Mouse (Mus musculus) adrenal gland, adult 18-20 months (tissue): ENCODE results near the gene Arhgef18. TPM values are rescaled to one million over a fixed set of nuclear protein-coding genes. Genes with fewer than 3 reads are reported as not detected.

Source experiments
- DNase-seq, 2 experiments: peaks; one replicate each; pipeline ENCODE4 v3.0.0; 2021 to 2022; ENCODE audit warnings: low spot score in 2 of 2
- total RNA-seq, 2 experiments: library from RNA; stranded (reverse); gene quantifications; 1 replicate in 1 of 2; 2 replicates in 1 of 2; pipeline ENCODE4 v1.2.3; 2021

Arhgef18 gene
- total RNA-seq, 2 experiments from 2014 or later: 31.0 to 34.2 TPM

GRCm38 (mm10) chr8:3394600-3394999 is 1.8 kb downstream of the Arhgef18 start:
- no peak for DNase-seq

GRCm38 (mm10) chr8:3395246-3395645 is 2.4 kb downstream of the Arhgef18 start:
- DNase-seq: no peak

- DNase-seq: no peak
Measured at GRCm38 (mm10) chr8:3397597-3397996, 4.8 kb downstream of the Arhgef18 start.

GRCm38 (mm10) chr8:3400509-3400908 is 7.7 kb downstream of the Arhgef18 start:
- no peak for DNase-seq

GRCm38 (mm10) chr8:3407417-3407816 is 14.6 kb downstream of the Arhgef18 start:
- no peak for DNase-seq

GRCm38 (mm10) chr8:3411085-3411484 is 18.3 kb downstream of the Arhgef18 start:
- no peak for DNase-seq

GRCm38 (mm10) chr8:3411901-3412301 is 19.1 kb downstream of the Arhgef18 start:
- DNase-seq: no peak

GRCm38 (mm10) chr8:3412816-3413215 is 20.0 kb downstream of the Arhgef18 start:
- no peak for DNase-seq

GRCm38 (mm10) chr8:3414639-3415190 is 21.9 kb downstream of the Arhgef18 start:
- DNase-seq: no peak

GRCm38 (mm10) chr8:3415259-3415658 is 22.5 kb downstream of the Arhgef18 start:
- no peak for DNase-seq

- DNase-seq: no peak
Measured at GRCm38 (mm10) chr8:3415661-3416060, 22.9 kb downstream of the Arhgef18 start.

GRCm38 (mm10) chr8:3416846-3417245 is 24.0 kb downstream of the Arhgef18 start:
- DNase-seq: no peak

GRCm38 (mm10) chr8:3417455-3417854 is 24.6 kb downstream of the Arhgef18 start:
- no peak for DNase-seq

- DNase-seq: no peak
Measured at GRCm38 (mm10) chr8:3418101-3418500, 25.3 kb downstream of the Arhgef18 start.

- DNase-seq: no peak
Measured at GRCm38 (mm10) chr8:3420105-3420706, 27.4 kb downstream of the Arhgef18 start.

- no peak for DNase-seq
Measured at GRCm38 (mm10) chr8:3421507-3421906, 28.7 kb downstream of the Arhgef18 start.

- no peak for DNase-seq
Measured at GRCm38 (mm10) chr8:3425217-3425616, 32.4 kb downstream of the Arhgef18 start.

- DNase-seq: no peak
Measured at GRCm38 (mm10) chr8:3426211-3426610, 33.4 kb downstream of the Arhgef18 start.

- no peak for DNase-seq
Measured at GRCm38 (mm10) chr8:3428426-3428825, 35.6 kb downstream of the Arhgef18 start.

GRCm38 (mm10) chr8:3429966-3430365 is 37.2 kb downstream of the Arhgef18 start:
- DNase-seq: peak; percentile 46 to 50

GRCm38 (mm10) chr8:3431113-3431512 is 38.3 kb downstream of the Arhgef18 start:
- DNase-seq: no peak

- no peak for DNase-seq
Measured at GRCm38 (mm10) chr8:3436492-3436891, 43.7 kb downstream of the Arhgef18 start.

GRCm38 (mm10) chr8:3439510-3439909 is 46.7 kb downstream of the Arhgef18 start:
- DNase-seq: no peak
